Mouse (Mus musculus) heart, embryonic 12.5 days (tissue): ENCODE measurements around the gene Mlh1. TPM values are rescaled to one million over a fixed set of nuclear protein-coding genes. Genes with fewer than 3 reads are reported as not detected.

Experiments
- ATAC-seq: fragments of 200-750 bp; cut with Nextera tagmentation; 2 replicates; pipeline ENCODE4 v1.8.0; 2017; ENCODE audit warnings: moderate TSS enrichment, moderate library complexity; ENCODE audit not compliant: insufficient number of reproducible peaks, low FRiP score
- H3K27ac ChIP-seq: fragments of 300-500 bp; sonication (generic); 2 replicates; pipeline ENCODE4 v1.5.1; 2016; ENCODE audit warnings: mild to moderate bottlenecking, moderate library complexity; ENCODE audit not compliant: poor library complexity, severe bottlenecking
- H3K27me3 ChIP-seq: fragments of 300-500 bp; sonication (generic); replicated peaks from 2 replicates; pipeline ENCODE4 v1.6.1; 2016; ENCODE audit warnings: mild to moderate bottlenecking, moderate library complexity
- H3K36me3 ChIP-seq: fragments of 300-500 bp; sonication (generic); 2 replicates; pipeline ENCODE4 v1.6.1; 2016; ENCODE audit warnings: mild to moderate bottlenecking, moderate library complexity
- H3K4me1 ChIP-seq: fragments of 300-500 bp; sonication (generic); replicated peaks from 2 replicates; pipeline ENCODE4 v1.6.1; 2016; ENCODE audit warnings: mild to moderate bottlenecking
- H3K4me2 ChIP-seq: fragments of 300-500 bp; sonication (generic); 2 replicates; pipeline ENCODE4 v1.6.1; 2016; ENCODE audit warnings: mild to moderate bottlenecking, moderate library complexity
- H3K4me3 ChIP-seq: fragments of 300-500 bp; sonication (generic); 2 replicates; pipeline ENCODE4 v1.5.1; 2016; ENCODE audit warnings: mild to moderate bottlenecking
- H3K9ac ChIP-seq: fragments of 300-500 bp; sonication (generic); 2 replicates; pipeline ENCODE4 v1.6.1; 2016; ENCODE audit warnings: mild to moderate bottlenecking, moderate library complexity
- H3K9me3 ChIP-seq: fragments of 300-500 bp; sonication (generic); replicated peaks from 2 replicates; pipeline ENCODE4 v1.6.1; 2016; ENCODE audit warnings: mild to moderate bottlenecking, moderate library complexity
- WGBS: fragments of 180-500 bp; shearing (Covaris S2); methylation state at CpG from one replicate; pipeline ENCODE4 v1.1.7; 2016; 5-methylcytosine and 5-hydroxymethylcytosine counted together
- polyA plus RNA-seq: library from polyadenylated mRNA; unstranded; fragments of >200 nt; fragmentation: Nextera tagmentation; extraction: Ambion mirVana; gene quantifications from 2 replicates; pipeline ENCODE4 v1.2.1, GENCODE M21; 2016

Gene Mlh1
- polyA plus RNA-seq, 1 experiment from 2014 or later, result 39.3 TPM

GRCm38 (mm10) chr9:111302196-111302831 is 30.7 kb upstream of the Mlh1 start:
- Histone ChIP-seq H3K4me3 (no peak overlapping the region), H3K9me3 (no peaks in the 10 kb centered on the region), H3K36me3 (no peaks in the 10 kb centered on the region), H3K27ac (no peak overlapping the region), H3K4me1 (no peaks in the 10 kb centered on the region), H3K9ac (no peak overlapping the region), H3K27me3 (0 out of 2 replicates have a peak, but pooled peaks cover 14% of the 10 kb centered on the region), H3K4me2 (no peak overlapping the region)
- ATAC-seq, result no peak
- WGBS, result 69% methylated on average over 12 of the region's 12 CpGs

GRCm38 (mm10) chr9:111298606-111299005 is 27.0 kb upstream of the Mlh1 start:
- no peak for ATAC-seq
- WGBS, result 82% methylated on average over 2 of the region's 2 CpGs
- Histone ChIP-seq H3K4me2 (no peak overlapping the region), H3K9ac (no peak overlapping the region), H3K4me1 (no peaks in the 10 kb centered on the region), H3K27me3 (0 out of 2 replicates have a peak, but pooled peaks cover 10% of the 10 kb centered on the region), H3K27ac (no peak overlapping the region), H3K36me3 (no peaks in the 10 kb centered on the region), H3K9me3 (no peaks in the 10 kb centered on the region), H3K4me3 (no peak overlapping the region)

GRCm38 (mm10) chr9:111296433-111296832 is 24.8 kb upstream of the Mlh1 start:
- no peak overlapping the region for H3K9ac ChIP-seq
- WGBS, result 64% methylated on average over 7 of the region's 7 CpGs
- no peak overlapping the region for H3K4me3 ChIP-seq
- H3K4me1 ChIP-seq, result no peaks in the 10 kb centered on the region
- no peak overlapping the region for H3K27ac ChIP-seq
- H3K9me3 ChIP-seq, result no peaks in the 10 kb centered on the region
- no peak for ATAC-seq
- H3K27me3 ChIP-seq, result no peaks in the 10 kb centered on the region
- H3K4me2 ChIP-seq, result no peak overlapping the region
- no peaks in the 10 kb centered on the region for H3K36me3 ChIP-seq

- Histone ChIP-seq H3K4me1 (no peaks in the 10 kb centered on the region), H3K9me3 (no peaks in the 10 kb centered on the region), H3K27me3 (no peaks in the 10 kb centered on the region), H3K9ac (no peak overlapping the region), H3K4me3 (no peak overlapping the region), H3K36me3 (no peaks in the 10 kb centered on the region), H3K4me2 (no peak overlapping the region), H3K27ac (no peak overlapping the region)
- 66% methylated on average over 2 of the region's 2 CpGs for WGBS
- no peak for ATAC-seq
Observed at GRCm38 (mm10) chr9:111295323-111295722, 23.7 kb upstream of the Mlh1 start.

GRCm38 (mm10) chr9:111294911-111295310 is 23.3 kb upstream of the Mlh1 start:
- Histone ChIP-seq H3K4me2 (no peak overlapping the region), H3K27me3 (no peaks in the 10 kb centered on the region), H3K4me3 (no peak overlapping the region), H3K27ac (no peak overlapping the region), H3K9ac (no peak overlapping the region), H3K9me3 (no peaks in the 10 kb centered on the region), H3K4me1 (no peaks in the 10 kb centered on the region), H3K36me3 (no peaks in the 10 kb centered on the region)
- ATAC-seq, result no peak
- WGBS, result 81% methylated on average over 6 of the region's 6 CpGs

- Histone ChIP-seq H3K4me3 (no peak overlapping the region), H3K4me1 (peaks cover 3% of the 10 kb centered on the region; the same call in 1 of the 2 replicates), H3K9me3 (no peaks in the 10 kb centered on the region), H3K9ac (no peak overlapping the region), H3K27me3 (no peaks in the 10 kb centered on the region), H3K27ac (no peak overlapping the region), H3K36me3 (no peaks in the 10 kb centered on the region), H3K4me2 (no peak overlapping the region)
- WGBS, result 73% methylated on average over 4 of the region's 4 CpGs
- no peak for ATAC-seq
Observed at GRCm38 (mm10) chr9:111293234-111293633, 21.6 kb upstream of the Mlh1 start.

- Histone ChIP-seq H3K4me2 (no peak overlapping the region), H3K9me3 (no peaks in the 10 kb centered on the region), H3K27me3 (no peaks in the 10 kb centered on the region), H3K4me3 (no peak overlapping the region), H3K9ac (no peak overlapping the region), H3K4me1 (peaks cover 9% of the 10 kb centered on the region), H3K27ac (no peak overlapping the region), H3K36me3 (no peaks in the 10 kb centered on the region)
- ATAC-seq, result no peak
- 75% methylated on average over 11 of the region's 11 CpGs for WGBS
Observed at GRCm38 (mm10) chr9:111290539-111291100, 19.0 kb upstream of the Mlh1 start.

GRCm38 (mm10) chr9:111289832-111290339 is 18.3 kb upstream of the Mlh1 start:
- Histone ChIP-seq H3K9ac (no peak overlapping the region), H3K36me3 (no peaks in the 10 kb centered on the region), H3K4me1 (peaks cover 12% of the 10 kb centered on the region), H3K9me3 (no peaks in the 10 kb centered on the region), H3K27ac (no peak overlapping the region), H3K4me3 (0 out of 2 replicates have a peak overlapping the region, but pooled peaks have one; percentile 2), H3K4me2 (peak overlapping the region; percentile 38), H3K27me3 (no peaks in the 10 kb centered on the region)
- peak; percentile 67 for ATAC-seq
- whole genome bisulfite sequencing, result 14% methylated on average over 21 of the region's 21 CpGs

GRCm38 (mm10) chr9:111289294-111289831 is 17.8 kb upstream of the Mlh1 start:
- H3K4me1 ChIP-seq, result peaks cover 12% of the 10 kb centered on the region

GRCm38 (mm10) chr9:111287956-111288355 is 16.4 kb upstream of the Mlh1 start:
- no peaks in the 10 kb centered on the region for H3K9me3 ChIP-seq
- WGBS, result 85% methylated on average over 4 of the region's 4 CpGs

More at GRCm38 (mm10) chr9:111289294-111289831, 17.8 kb upstream of the Mlh1 start:
- H3K4me3 ChIP-seq, result 0 out of 2 replicates have a peak overlapping the region, but pooled peaks have one; percentile 2
- WGBS, result 51% methylated on average over 9 of the region's 9 CpGs
- H3K27me3 ChIP-seq, result no peaks in the 10 kb centered on the region
- H3K9me3 ChIP-seq, result no peaks in the 10 kb centered on the region
- no peak overlapping the region for H3K27ac ChIP-seq
- 0 out of 2 replicates have a peak, but pooled peaks have one; percentile 22 for ATAC-seq
- no peaks in the 10 kb centered on the region for H3K36me3 ChIP-seq
- no peak overlapping the region for H3K9ac ChIP-seq
- peak overlapping the region; percentile 38 for H3K4me2 ChIP-seq

GRCm38 (mm10) chr9:111286468-111286867 is 14.9 kb upstream of the Mlh1 start:
- no peaks in the 10 kb centered on the region for H3K9me3 ChIP-seq
- no peak overlapping the region for H3K27ac ChIP-seq
- H3K4me2 ChIP-seq, result no peak overlapping the region
- 69% methylated on average over 2 of the region's 2 CpGs for WGBS
- H3K4me3 ChIP-seq, result no peak overlapping the region
- no peak overlapping the region for H3K9ac ChIP-seq
- peaks cover 15% of the 10 kb centered on the region for H3K4me1 ChIP-seq
- no peaks in the 10 kb centered on the region for H3K36me3 ChIP-seq
- no peaks in the 10 kb centered on the region for H3K27me3 ChIP-seq
- ATAC-seq, result no peak

More at GRCm38 (mm10) chr9:111287956-111288355, 16.4 kb upstream of the Mlh1 start:
- Histone ChIP-seq H3K36me3 (no peaks in the 10 kb centered on the region), H3K9ac (no peak overlapping the region), H3K4me2 (no peak overlapping the region), H3K27me3 (no peaks in the 10 kb centered on the region), H3K27ac (no peak overlapping the region), H3K4me1 (peaks cover 12% of the 10 kb centered on the region), H3K4me3 (no peak overlapping the region)
- ATAC-seq, result no peak
